Mouse (Mus musculus) forebrain, embryonic 16.5 days (tissue): Measurements from ENCODE around the gene AI661453. TPM values are rescaled to one million over a fixed set of nuclear protein-coding genes. Genes with fewer than 3 reads are reported as not detected.

Source experiments
- ATAC-seq: fragments of 200-750 bp; cut with Nextera tagmentation; 2 replicates; pipeline ENCODE4 v1.8.0; 2017; ENCODE audit warnings: mild to moderate bottlenecking, moderate library complexity
- H3K27ac ChIP-seq: fragments of 300-500 bp; sonication (generic); 2 replicates; pipeline ENCODE4 v1.5.1; 2014; ENCODE audit warnings: low read length, control low read depth
- H3K27me3 ChIP-seq: fragments of 300-500 bp; sonication (generic); replicated peaks from 2 replicates; pipeline ENCODE4 v1.6.1; 2014; ENCODE audit warnings: low read length; ENCODE audit not compliant: control insufficient read depth, insufficient read depth
- H3K36me3 ChIP-seq: fragments of 300-500 bp; sonication (generic); 2 replicates; pipeline ENCODE4 v1.6.1; 2014; ENCODE audit not compliant: control insufficient read depth, insufficient read depth
- H3K4me1 ChIP-seq: fragments of 300-500 bp; sonication (generic); replicated peaks from 2 replicates; pipeline ENCODE4 v1.6.1; 2014; ENCODE audit warnings: low read length; ENCODE audit not compliant: control insufficient read depth, insufficient read depth
- H3K4me2 ChIP-seq: fragments of 300-500 bp; sonication (generic); 2 replicates; pipeline ENCODE4 v1.6.1; 2014; ENCODE audit warnings: mild to moderate bottlenecking, low read length, control low read depth
- H3K4me3 ChIP-seq: fragments of 300-500 bp; sonication (generic); replicated peaks from 2 replicates; pipeline ENCODE4 v1.5.1; 2014; ENCODE audit warnings: mild to moderate bottlenecking, low read length, control low read depth
- H3K9ac ChIP-seq: fragments of 300-500 bp; sonication (generic); replicated peaks from 2 replicates; pipeline ENCODE4 v1.6.1; 2014; ENCODE audit warnings: low read depth, low read length, control low read depth
- H3K9me3 ChIP-seq: fragments of 300-500 bp; sonication (generic); 2 replicates; pipeline ENCODE4 v1.6.1; 2016; ENCODE audit warnings: low read length; ENCODE audit not compliant: control insufficient read depth
- WGBS: fragments of 180-500 bp; shearing (Covaris S2); extraction: QIAGEN DNeasy Blood & Tissue Kit; methylation state at CpG from one replicate; pipeline ENCODE4 v1.1.7; 2014; 5-methylcytosine and 5-hydroxymethylcytosine counted together
- polyA plus RNA-seq: library from polyadenylated mRNA; unstranded; fragments of >200 nt; fragmentation: Nextera tagmentation; extraction: Ambion mirVana; gene quantifications from 2 replicates; pipeline ENCODE4 v1.2.1, GENCODE M21; 2015

The AI661453 gene
- polyA plus RNA-seq, 1 experiment from 2014 or later, result 0.22 TPM

GRCm38 (mm10) chr17:47469642-47470041 is 33.2 kb downstream of the AI661453 start:
- no peak overlapping the region for H3K4me2 ChIP-seq
- H3K27ac ChIP-seq, result no peak overlapping the region
- no peak overlapping the region for H3K4me3 ChIP-seq
- no peaks in the 10 kb centered on the region for H3K36me3 ChIP-seq
- no peaks in the 10 kb centered on the region for H3K9me3 ChIP-seq
- H3K9ac ChIP-seq, result no peak overlapping the region
- H3K27me3 ChIP-seq, result peaks cover 19% of the 10 kb centered on the region
- peaks cover 10% of the 10 kb centered on the region; the same call in 1 of the 2 replicates for H3K4me1 ChIP-seq
- ATAC-seq, result no peak
- 83% methylated on average over 4 of the region's 4 CpGs for WGBS

GRCm38 (mm10) chr17:47470121-47470520 is 33.7 kb downstream of the AI661453 start:
- Histone ChIP-seq H3K4me3 (no peak overlapping the region), H3K9me3 (no peaks in the 10 kb centered on the region), H3K27ac (no peak overlapping the region), H3K36me3 (no peaks in the 10 kb centered on the region), H3K4me1 (peaks cover 10% of the 10 kb centered on the region; the same call in 1 of the 2 replicates), H3K27me3 (peaks cover 19% of the 10 kb centered on the region), H3K4me2 (no peak overlapping the region), H3K9ac (no peak overlapping the region)
- no peak for ATAC-seq
- 81% methylated on average over 4 of the region's 4 CpGs for WGBS

- WGBS, result 39% methylated on average over 5 of the region's 5 CpGs
- Histone ChIP-seq H3K4me2 (no peak overlapping the region), H3K27me3 (peaks cover 19% of the 10 kb centered on the region), H3K9ac (no peak overlapping the region), H3K4me3 (no peak overlapping the region), H3K9me3 (no peaks in the 10 kb centered on the region), H3K27ac (no peak overlapping the region), H3K36me3 (no peaks in the 10 kb centered on the region), H3K4me1 (peaks cover 10% of the 10 kb centered on the region; the same call in 1 of the 2 replicates)
- 0 out of 2 replicates have a peak, but pooled peaks have one; percentile 33 for ATAC-seq
Observed at GRCm38 (mm10) chr17:47470686-47471085, 34.3 kb downstream of the AI661453 start.

- no peak overlapping the region for H3K9ac ChIP-seq
- ATAC-seq, result no peak
- H3K27ac ChIP-seq, result no peak overlapping the region
- H3K9me3 ChIP-seq, result no peaks in the 10 kb centered on the region
- WGBS, result 53% methylated on average over 15 of the region's 15 CpGs
- no peak overlapping the region for H3K4me3 ChIP-seq
- no peaks in the 10 kb centered on the region for H3K36me3 ChIP-seq
- peaks cover 10% of the 10 kb centered on the region; the same call in 1 of the 2 replicates for H3K4me1 ChIP-seq
- peaks cover 8% of the 10 kb centered on the region for H3K27me3 ChIP-seq
- H3K4me2 ChIP-seq, result no peak overlapping the region
Observed at GRCm38 (mm10) chr17:47472435-47473350, 36.3 kb downstream of the AI661453 start.

GRCm38 (mm10) chr17:47473434-47473974 is 37.1 kb downstream of the AI661453 start:
- no peak overlapping the region for H3K27ac ChIP-seq
- no peak for ATAC-seq
- H3K27me3 ChIP-seq, result peaks cover 1% of the 10 kb centered on the region; the same call in 1 of the 2 replicates
- H3K9ac ChIP-seq, result no peak overlapping the region
- WGBS, result 14% methylated on average over 8 of the region's 8 CpGs
- no peak overlapping the region for H3K4me3 ChIP-seq
- H3K9me3 ChIP-seq, result no peaks in the 10 kb centered on the region
- no peaks in the 10 kb centered on the region for H3K36me3 ChIP-seq
- no peak overlapping the region for H3K4me2 ChIP-seq
- peaks cover 6% of the 10 kb centered on the region; the same call in 1 of the 2 replicates for H3K4me1 ChIP-seq

- ATAC-seq, result no peak
- Histone ChIP-seq H3K4me2 (no peak overlapping the region), H3K4me1 (peaks cover 5% of the 10 kb centered on the region; the same call in 1 of the 2 replicates), H3K27ac (no peak overlapping the region), H3K9ac (no peak overlapping the region), H3K27me3 (no peaks in the 10 kb centered on the region), H3K36me3 (no peaks in the 10 kb centered on the region), H3K9me3 (no peaks in the 10 kb centered on the region), H3K4me3 (no peak overlapping the region)
- 71% methylated on average over 4 of the region's 4 CpGs for WGBS
Observed at GRCm38 (mm10) chr17:47474250-47474649, 37.8 kb downstream of the AI661453 start.

- Histone ChIP-seq H3K9ac (no peak overlapping the region), H3K27ac (no peak overlapping the region), H3K36me3 (no peaks in the 10 kb centered on the region), H3K4me3 (no peak overlapping the region), H3K4me2 (no peak overlapping the region), H3K9me3 (no peaks in the 10 kb centered on the region), H3K27me3 (no peaks in the 10 kb centered on the region), H3K4me1 (peaks cover 3% of the 10 kb centered on the region; the same call in 1 of the 2 replicates)
- 83% methylated on average over 4 of the region's 4 CpGs for WGBS
- no peak for ATAC-seq
Observed at GRCm38 (mm10) chr17:47475181-47475580, 38.8 kb downstream of the AI661453 start.

- H3K36me3 ChIP-seq, result no peaks in the 10 kb centered on the region
- H3K4me2 ChIP-seq, result no peak overlapping the region
- H3K4me3 ChIP-seq, result no peak overlapping the region
- H3K27ac ChIP-seq, result no peak overlapping the region
- no peaks in the 10 kb centered on the region for H3K9me3 ChIP-seq
- H3K27me3 ChIP-seq, result no peaks in the 10 kb centered on the region
- WGBS, result 58% methylated on average over 3 of the region's 3 CpGs
- 0 out of 2 replicates have a peak, but pooled peaks cover 2% of the 10 kb centered on the region for H3K4me1 ChIP-seq
- no peak overlapping the region for H3K9ac ChIP-seq
- ATAC-seq, result no peak
Observed at GRCm38 (mm10) chr17:47475714-47476113, 39.3 kb downstream of the AI661453 start.

GRCm38 (mm10) chr17:47479887-47480286 is 43.5 kb downstream of the AI661453 start:
- no peaks in the 10 kb centered on the region for H3K36me3 ChIP-seq
- no peaks in the 10 kb centered on the region for H3K4me1 ChIP-seq
- no peaks in the 10 kb centered on the region for H3K9me3 ChIP-seq
- no peaks in the 10 kb centered on the region for H3K27me3 ChIP-seq
- 77% methylated on average over 3 of the region's 3 CpGs for WGBS
- no peak overlapping the region for H3K4me3 ChIP-seq
- ATAC-seq, result no peak
- H3K4me2 ChIP-seq, result no peak overlapping the region
- no peak overlapping the region for H3K9ac ChIP-seq
- H3K27ac ChIP-seq, result no peak overlapping the region
